Mouse (Mus musculus) lung, postnatal 0 days (tissue): ENCODE results near the gene Catspere2.
"Not testable (repeated sequence)": the region's sequence is repeated elsewhere in the genome, so short reads cannot be mapped to it uniquely, and the experiment has no call there.

Source experiments
- CTCF ChIP-seq: IDR thresholded peaks from 2 replicates; pipeline ENCODE4 v1.5.1; 2016; ENCODE audit warnings: antibody characterized with exemption, mild to moderate bottlenecking
- EP300 ChIP-seq: IDR thresholded peaks from 2 replicates; pipeline ENCODE4 v1.6.1; 2016; ENCODE audit warnings: antibody characterized with exemption, mild to moderate bottlenecking, control low read depth

DNA sequence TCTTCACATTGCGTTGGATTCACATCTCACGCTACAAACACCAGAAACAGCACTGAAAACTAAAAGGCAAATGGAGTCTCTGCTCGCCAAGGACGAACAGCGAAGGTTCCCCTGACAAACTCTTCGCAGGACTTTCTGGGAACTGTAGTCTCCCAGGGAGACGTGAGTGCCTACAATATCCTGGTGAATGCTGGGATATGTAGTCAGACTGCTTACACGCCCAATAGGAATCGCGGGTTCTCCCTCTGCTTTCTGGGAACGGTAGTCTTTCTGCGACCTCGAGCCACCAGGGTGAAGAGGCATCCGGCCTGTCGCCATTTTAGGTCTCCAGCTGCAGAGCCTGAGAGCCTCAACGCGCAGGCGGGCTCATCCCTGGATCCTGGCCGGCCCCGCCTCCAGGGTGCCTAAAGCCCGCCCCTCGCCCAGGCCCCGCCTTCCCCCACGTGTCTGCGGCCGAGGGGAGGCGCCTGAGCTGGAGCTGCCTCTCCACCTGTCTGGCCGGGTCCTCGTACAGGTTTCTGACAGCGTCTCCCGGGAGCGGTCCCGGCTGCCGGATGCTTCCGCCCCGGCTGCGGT, 204.1 kb downstream of the Catspere2 start, which contains the start of gene Desi2:
- TF ChIP-seq CTCF, EP300: not testable (repeated sequence)
